Mouse (Mus musculus) liver, embryonic 16.5 days (tissue): ENCODE data around the gene Cluap1. TPM values are rescaled to one million over a fixed set of nuclear protein-coding genes. Genes with fewer than 3 reads are reported as not detected.
A peak's percentile ranks its signal among the peaks of the same experiment; 100 is the strongest.
"Not testable (repeated sequence)": the region's sequence is repeated elsewhere in the genome, so short reads cannot be mapped to it uniquely, and the experiment has no call there.

Experiments used
- ATAC-seq: fragments of 200-750 bp; cut with Nextera tagmentation; 2 replicates; pipeline ENCODE4 v1.8.0; 2017; ENCODE audit warnings: low read depth, mild to moderate bottlenecking, moderate number of reproducible peaks, moderate library complexity
- H3K27ac ChIP-seq: fragments of 300-500 bp; sonication (generic); 2 replicates; pipeline ENCODE4 v1.5.1; 2014; ENCODE audit warnings: mild to moderate bottlenecking, low read length
- H3K27me3 ChIP-seq: fragments of 300-500 bp; sonication (generic); 2 replicates; pipeline ENCODE4 v1.6.1; 2014; ENCODE audit warnings: low read depth, low read length, mixed read lengths; ENCODE audit not compliant: control insufficient read depth, insufficient read depth
- H3K36me3 ChIP-seq: fragments of 300-500 bp; sonication (generic); 2 replicates; pipeline ENCODE4 v1.6.1; 2014; ENCODE audit warnings: mild to moderate bottlenecking; ENCODE audit not compliant: control insufficient read depth, insufficient read depth
- H3K4me1 ChIP-seq: fragments of 300-500 bp; sonication (generic); 2 replicates; pipeline ENCODE4 v1.6.1; 2014; ENCODE audit warnings: low read depth, low read length, mixed read lengths; ENCODE audit not compliant: control insufficient read depth
- H3K4me2 ChIP-seq: fragments of 300-500 bp; sonication (generic); 2 replicates; pipeline ENCODE4 v1.6.1; 2014; ENCODE audit warnings: low read depth, low read length, mixed read lengths
- H3K4me3 ChIP-seq: fragments of 300-500 bp; sonication (generic); 2 replicates; pipeline ENCODE4 v1.5.1; 2014; ENCODE audit warnings: low read depth, mild to moderate bottlenecking, low read length
- H3K9ac ChIP-seq: fragments of 300-500 bp; sonication (generic); 2 replicates; pipeline ENCODE4 v1.6.1; 2014; ENCODE audit warnings: low read depth, low read length
- H3K9me3 ChIP-seq: fragments of 300-500 bp; sonication (generic); replicated peaks from 2 replicates; pipeline ENCODE4 v1.6.1; 2016; ENCODE audit warnings: low read length; ENCODE audit not compliant: control insufficient read depth
- WGBS: fragments of 180-500 bp; shearing (Covaris S2); extraction: QIAGEN DNeasy Blood & Tissue Kit; methylation state at CpG from one replicate; pipeline ENCODE4 v1.1.7; 2014; ENCODE audit not compliant: insufficient replicate concordance; 5-methylcytosine and 5-hydroxymethylcytosine counted together
- polyA plus RNA-seq: library from polyadenylated mRNA; unstranded; fragments of >200 nt; fragmentation: Nextera tagmentation; extraction: Ambion mirVana; gene quantifications from 2 replicates; pipeline ENCODE4 v1.2.1, GENCODE M21; 2015

The Cluap1 gene
- polyA plus RNA-seq, 1 experiment from 2014 or later: 5.7 TPM

DNA sequence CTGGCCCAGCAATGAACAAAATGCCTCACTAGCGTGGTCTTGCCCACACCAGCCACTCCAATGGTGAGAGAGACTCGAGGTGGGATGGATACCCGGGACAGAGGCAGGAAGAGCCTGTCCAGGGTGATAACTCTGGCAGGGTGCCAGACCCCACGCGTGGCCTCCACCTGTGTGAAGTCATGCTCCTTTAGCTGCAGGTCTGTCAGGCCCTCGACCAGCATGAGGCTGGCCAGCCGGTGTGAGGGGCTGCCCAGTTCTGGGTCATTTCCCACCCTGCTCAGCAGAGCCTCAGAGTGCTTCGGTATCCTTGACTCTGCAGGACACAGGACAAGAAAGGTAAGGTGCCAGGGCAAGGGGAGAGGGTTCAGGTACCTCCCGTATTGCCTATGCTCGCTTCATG lies 56.4 kb downstream of the Cluap1 start:
- Histone ChIP-seq H3K4me2 (no peak overlapping the region), H3K9me3 (no peaks in the 10 kb centered on the region), H3K27ac (no peak overlapping the region), H3K36me3 (no peaks in the 10 kb centered on the region), H3K4me1 (no peaks in the 10 kb centered on the region), H3K4me3 (no peak overlapping the region), H3K9ac (no peak overlapping the region), H3K27me3 (no peaks in the 10 kb centered on the region)
- no peak for ATAC-seq
- 58% methylated on average over 10 of the region's 10 CpGs for WGBS

DNA sequence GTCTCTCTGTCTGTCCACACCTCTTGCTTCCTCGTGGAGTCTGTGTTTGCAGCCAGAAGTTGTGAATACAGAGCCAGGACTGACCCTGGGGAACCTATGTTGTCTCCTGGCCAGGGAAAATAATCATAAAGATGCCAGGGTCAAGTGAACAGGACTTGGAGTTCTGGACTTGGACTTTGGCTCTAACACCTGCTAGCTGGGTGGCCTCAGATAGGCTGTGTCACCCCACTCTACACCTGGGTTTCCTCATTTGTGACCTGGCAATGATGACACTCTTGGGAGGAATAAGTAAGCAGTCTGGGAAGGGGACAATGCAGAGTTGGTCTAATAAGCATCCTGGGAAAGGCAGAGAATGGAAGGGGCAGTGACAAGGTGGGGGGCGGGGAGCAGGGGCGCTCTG lies 56.9 kb downstream of the Cluap1 start:
- Histone ChIP-seq H3K27ac (no peak overlapping the region), H3K9me3 (no peaks in the 10 kb centered on the region), H3K4me3 (no peak overlapping the region), H3K4me2 (no peak overlapping the region), H3K9ac (no peak overlapping the region), H3K27me3 (no peaks in the 10 kb centered on the region), H3K36me3 (no peaks in the 10 kb centered on the region), H3K4me1 (no peaks in the 10 kb centered on the region)
- 79% methylated on average over 3 of the region's 3 CpGs for WGBS
- ATAC-seq: no peak

DNA sequence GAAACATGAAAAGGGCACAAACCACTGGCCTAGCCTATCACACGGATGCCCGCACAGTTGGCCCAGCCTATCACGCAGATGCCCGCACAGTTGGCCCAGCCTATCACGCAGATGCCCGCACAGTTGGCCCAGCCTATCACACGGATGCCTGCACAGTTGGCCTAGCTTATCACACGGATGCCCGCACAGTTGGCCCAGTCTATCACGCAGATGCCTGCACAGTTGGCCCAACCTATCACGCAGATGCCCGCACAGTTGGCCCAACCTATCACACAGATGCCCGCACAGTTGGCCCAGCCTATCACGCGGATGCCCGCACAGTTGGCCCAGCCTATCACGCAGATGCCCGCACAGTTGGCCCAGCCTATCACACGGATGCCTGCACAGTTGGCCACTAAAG lies 65.9 kb downstream of the Cluap1 start:
- ATAC-seq, H3K27ac ChIP-seq, H3K9me3 ChIP-seq, H3K36me3 ChIP-seq, H3K4me3 ChIP-seq, H3K4me1 ChIP-seq, H3K9ac ChIP-seq, H3K4me2 ChIP-seq, H3K27me3 ChIP-seq: not testable (repeated sequence)
- WGBS: 77% methylated on average over 19 of the region's 19 CpGs

DNA sequence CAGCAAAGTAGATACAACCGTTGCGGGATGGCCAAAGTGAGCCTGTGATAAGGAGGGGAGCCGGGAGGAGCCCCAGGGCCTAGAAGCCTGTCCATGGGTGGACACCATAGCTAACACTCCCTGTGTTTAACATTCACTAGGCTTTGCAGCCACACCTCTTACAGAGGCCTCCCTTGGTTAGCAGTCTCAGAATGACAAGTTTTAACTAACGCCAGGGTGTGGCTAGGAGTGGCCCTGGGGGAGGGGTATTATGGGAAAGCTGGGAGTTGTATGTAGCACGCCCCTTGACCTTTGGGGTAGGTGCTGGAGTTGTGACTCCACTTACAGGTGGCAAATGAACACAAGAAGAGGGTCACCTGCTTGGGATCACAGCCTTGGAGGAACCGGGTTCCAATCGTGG lies 67.1 kb downstream of the Cluap1 start:
- Histone ChIP-seq H3K4me3 (no peak overlapping the region), H3K4me2 (no peak overlapping the region), H3K9ac (no peak overlapping the region), H3K27me3 (no peaks in the 10 kb centered on the region), H3K9me3 (no peaks in the 10 kb centered on the region), H3K36me3 (peaks cover 11% of the 10 kb centered on the region), H3K4me1 (peaks cover 5% of the 10 kb centered on the region; the same call in 1 of the 2 replicates), H3K27ac (no peak overlapping the region)
- no peak for ATAC-seq
- WGBS: 34% methylated on average over 7 of the region's 7 CpGs

GRCm38 (mm10) chr16:3976251-3976671 lies 67.7 kb downstream of the Cluap1 start, which contains the start of gene Nlrc3:
Gene Nlrc3, minus strand, starts transcription at chr16:3976632.
- Histone ChIP-seq H3K4me2 (no peak within 1 kb of the TSS), H3K9ac (no peak within 1 kb of the TSS), H3K4me1 (peaks cover 5% of the 10 kb centered on the region; the same call in 1 of the 2 replicates), H3K27ac (no peak within 1 kb of the TSS), H3K36me3 (peaks cover 17% of the 10 kb centered on the region), H3K27me3 (no peaks in the 10 kb centered on the region), H3K4me3 (no peak within 1 kb of the TSS), H3K9me3 (no peaks in the 10 kb centered on the region)
- WGBS: 20% methylated on average over 4 of the region's 4 CpGs
- peak; percentile 38 for ATAC-seq

- no peaks in the 10 kb centered on the region for H3K9me3 ChIP-seq
- no peak overlapping the region for H3K9ac ChIP-seq
- peaks cover 5% of the 10 kb centered on the region; the same call in 1 of the 2 replicates for H3K4me1 ChIP-seq
- H3K4me2 ChIP-seq: no peak overlapping the region
- peak; percentile 22 for ATAC-seq
- peaks cover 20% of the 10 kb centered on the region for H3K36me3 ChIP-seq
- WGBS: 17% methylated on average over 3 of the region's 3 CpGs
- no peaks in the 10 kb centered on the region for H3K27me3 ChIP-seq
- H3K27ac ChIP-seq: no peak overlapping the region
- H3K4me3 ChIP-seq: no peak overlapping the region
Measured at GRCm38 (mm10) chr16:3976712-3977111, 68.1 kb downstream of the Cluap1 start.

GRCm38 (mm10) chr16:3982173-3982572 lies 73.6 kb downstream of the Cluap1 start:
- WGBS: 49% methylated on average over 4 of the region's 4 CpGs
- no peak for ATAC-seq
- H3K36me3 ChIP-seq: peaks cover 35% of the 10 kb centered on the region

GRCm38 (mm10) chr16:3983146-3983700 lies 74.6 kb downstream of the Cluap1 start:
- Histone ChIP-seq H3K27ac (no peak overlapping the region), H3K4me3 (no peak overlapping the region), H3K36me3 (peaks cover 42% of the 10 kb centered on the region), H3K4me1 (no peaks in the 10 kb centered on the region), H3K9ac (no peak overlapping the region), H3K27me3 (no peaks in the 10 kb centered on the region), H3K9me3 (no peaks in the 10 kb centered on the region), H3K4me2 (no peak overlapping the region)
- WGBS: 75% methylated on average over 7 of the region's 7 CpGs
- ATAC-seq: 0 out of 2 replicates have a peak, but pooled peaks have one; percentile 15

More at GRCm38 (mm10) chr16:3982173-3982572, 73.6 kb downstream of the Cluap1 start:
- Histone ChIP-seq H3K4me2 (no peak overlapping the region), H3K27me3 (no peaks in the 10 kb centered on the region), H3K4me1 (no peaks in the 10 kb centered on the region), H3K4me3 (no peak overlapping the region), H3K9me3 (no peaks in the 10 kb centered on the region), H3K27ac (no peak overlapping the region), H3K9ac (no peak overlapping the region)

DNA sequence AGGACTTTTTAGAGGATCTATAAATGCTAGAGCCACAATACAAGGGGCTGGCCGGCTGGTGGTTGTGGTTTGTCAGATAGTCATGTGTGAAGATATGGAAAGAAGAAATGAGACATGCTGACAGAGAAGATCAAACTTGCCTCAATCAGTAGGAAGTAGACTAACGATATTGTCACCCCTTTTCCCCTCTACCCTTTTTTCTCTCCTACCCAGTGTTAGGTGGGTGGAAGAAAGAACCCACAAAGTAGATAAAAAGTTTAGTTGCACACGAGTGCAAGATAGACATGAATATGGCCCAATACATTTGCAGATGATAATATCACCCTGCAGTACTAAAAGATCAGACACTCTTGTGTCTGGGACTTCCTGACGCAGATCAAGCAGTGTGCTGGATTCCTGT lies 79.8 kb downstream of the Cluap1 start:
- H3K4me1 ChIP-seq: no peaks in the 10 kb centered on the region
- H3K27ac ChIP-seq: no peak overlapping the region
- peaks cover 53% of the 10 kb centered on the region for H3K36me3 ChIP-seq
- 48% methylated on average over 4 of the region's 4 CpGs for WGBS
- H3K4me3 ChIP-seq: no peak overlapping the region
- H3K9me3 ChIP-seq: no peaks in the 10 kb centered on the region
- no peak for ATAC-seq
- no peaks in the 10 kb centered on the region for H3K27me3 ChIP-seq
- no peak overlapping the region for H3K9ac ChIP-seq
- no peak overlapping the region for H3K4me2 ChIP-seq
